Mouse (Mus musculus) CH12.LX (cell line): ENCODE results near the gene Hist1h2bk. TPM values are rescaled to one million over a fixed set of nuclear protein-coding genes. Genes with fewer than 3 reads are reported as not detected.
A peak's percentile ranks its signal among the peaks of the same experiment; 100 is the strongest.

ENCODE experiments used
- DNase-seq: peaks from one replicate; pipeline ENCODE4 v3.0.0-alpha.2; 2013; ENCODE audit errors: extremely low read depth
- H3K27ac ChIP-seq: 2 replicates; pipeline ENCODE4 v1.5.1; 2012; ENCODE audit warnings: low read depth, mild to moderate bottlenecking, control low read depth, moderate library complexity; ENCODE audit not compliant: insufficient read depth
- H3K27me3 ChIP-seq: replicated peaks from 2 replicates; pipeline ENCODE3; 2012; ENCODE audit warnings: inconsistent platforms
- H3K36me3 ChIP-seq, 2 experiments: replicated peaks in 1 of 2; 2 replicates each; pipeline versions ENCODE3 to v1.6.1; 2012; ENCODE audit warnings: inconsistent platforms in 1 of 2, low read length in 1 of 2, mild to moderate bottlenecking in 1 of 2, mixed read lengths in 1 of 2, moderate library complexity in 1 of 2; ENCODE audit not compliant: control insufficient read depth in 1 of 2, insufficient read depth in 1 of 2
- H3K4me1 ChIP-seq, 2 experiments: 2 replicates each; pipeline ENCODE4 v1.6.1; 2012; ENCODE audit warnings: inconsistent platforms in 1 of 2, moderate library complexity in 1 of 2; ENCODE audit not compliant: insufficient read depth in 2 of 2, control insufficient read depth in 1 of 2
- H3K4me2 ChIP-seq: 2 replicates; pipeline ENCODE4 v1.6.1; 2012; ENCODE audit warnings: low read depth, mild to moderate bottlenecking, control low read depth; ENCODE audit not compliant: poor library complexity, insufficient read depth, severe bottlenecking
- H3K4me3 ChIP-seq, 3 experiments: fragments of 150-350 bp in 1 of 3; sonication (generic) in 1 of 3; replicated peaks in 1 of 3; 2 replicates each; pipeline versions ENCODE3 to v1.5.1; 2011 to 2012; ENCODE audit warnings: low read depth in 2 of 3, low read length in 2 of 3, mild to moderate bottlenecking in 2 of 3, moderate library complexity in 2 of 3, control low read depth in 1 of 3, improper control_type of control experiment in 1 of 3, inconsistent platforms in 1 of 3, mixed read lengths in 1 of 3; ENCODE audit not compliant: poor library complexity in 1 of 3
- H3K79me2 ChIP-seq: replicated peaks from 2 replicates; pipeline ENCODE4 v1.6.1; 2012; ENCODE audit warnings: mild to moderate bottlenecking, moderate library complexity; ENCODE audit not compliant: control insufficient read depth, poor library complexity, insufficient read depth, severe bottlenecking; ENCODE audit errors: extremely low read depth
- H3K9ac ChIP-seq: 2 replicates; pipeline ENCODE4 v1.6.1; 2012; ENCODE audit warnings: low read depth, mild to moderate bottlenecking, control low read depth, moderate library complexity; ENCODE audit not compliant: insufficient read depth
- H3K9me3 ChIP-seq: replicated peaks from 2 replicates; pipeline ENCODE3; 2012; ENCODE audit warnings: low read length, inconsistent platforms, mixed read lengths
- BHLHE40 ChIP-seq: IDR thresholded peaks from 2 replicates; pipeline ENCODE4 v1.6.1; 2011; ENCODE audit warnings: mild to moderate bottlenecking, low read depth, low read length, improper control_type of control experiment
- ELF1 ChIP-seq: IDR thresholded peaks from 2 replicates; pipeline ENCODE4 v1.6.1; 2014; ENCODE audit warnings: low read depth, mild to moderate bottlenecking, inconsistent platforms, low read length, improper control_type of control experiment
- ETS1 ChIP-seq: conservative IDR thresholded peaks from 2 replicates; pipeline ENCODE4 v1.6.1; 2012; ENCODE audit warnings: low read depth, mild to moderate bottlenecking, inconsistent platforms, low read length, improper control_type of control experiment, moderate library complexity
- IRF4 ChIP-seq: IDR thresholded peaks from 2 replicates; pipeline ENCODE4 v1.6.1; 2014; ENCODE audit warnings: low read depth, mild to moderate bottlenecking, inconsistent platforms, low read length, improper control_type of control experiment
- KAT2A ChIP-seq: IDR thresholded peaks from 2 replicates; pipeline ENCODE4 v1.6.1; 2012; ENCODE audit warnings: low read length, improper control_type of control experiment, inconsistent platforms; ENCODE audit not compliant: insufficient replicate concordance
- MAFK ChIP-seq: IDR thresholded peaks from 2 replicates; pipeline ENCODE4 v1.6.1; 2011; ENCODE audit warnings: low read length, improper control_type of control experiment; ENCODE audit not compliant: insufficient replicate concordance
- MEF2A ChIP-seq: IDR thresholded peaks from 2 replicates; pipeline ENCODE4 v1.6.1; 2014; ENCODE audit warnings: low read depth, mild to moderate bottlenecking, inconsistent platforms, low read length, improper control_type of control experiment, borderline replicate concordance
- MYC ChIP-seq: IDR thresholded peaks from 2 replicates; pipeline ENCODE4 v1.6.1; 2011; ENCODE audit warnings: low read depth, mild to moderate bottlenecking, improper control_type of control experiment, low read length
- POLR2A ChIP-seq: IDR thresholded peaks from 2 replicates; pipeline ENCODE4 v1.6.1; 2011; ENCODE audit warnings: low read depth, mild to moderate bottlenecking, improper control_type of control experiment, low read length
- RCOR1 ChIP-seq: conservative IDR thresholded peaks from 2 replicates; pipeline ENCODE4 v1.6.1; 2012; ENCODE audit warnings: low read depth, mild to moderate bottlenecking, inconsistent platforms, low read length, improper control_type of control experiment
- TBP ChIP-seq: conservative IDR thresholded peaks from 2 replicates; pipeline ENCODE4 v1.6.1; 2011; ENCODE audit warnings: low read depth, low read length, improper control_type of control experiment
- TCF12 ChIP-seq: IDR thresholded peaks from 2 replicates; pipeline ENCODE4 v1.6.1; 2014; ENCODE audit warnings: low read depth, mild to moderate bottlenecking, inconsistent platforms, low read length, improper control_type of control experiment
- UBTF ChIP-seq: IDR thresholded peaks from 2 replicates; pipeline ENCODE4 v1.6.1; 2012; ENCODE audit warnings: low read depth, mild to moderate bottlenecking, inconsistent platforms, low read length, improper control_type of control experiment, moderate library complexity
- USF1 ChIP-seq: IDR thresholded peaks from 2 replicates; pipeline ENCODE4 v1.6.1; 2014; ENCODE audit warnings: low read depth, mild to moderate bottlenecking, inconsistent platforms, low read length, improper control_type of control experiment
- USF2 ChIP-seq: conservative IDR thresholded peaks from 2 replicates; pipeline ENCODE4 v1.6.1; 2011; ENCODE audit warnings: low read depth, low read length, improper control_type of control experiment
- ZNF384 ChIP-seq: IDR thresholded peaks from 2 replicates; pipeline ENCODE4 v1.6.1; 2012; ENCODE audit warnings: low read depth, low read length, improper control_type of control experiment, inconsistent platforms
- dilution Hi-C: fragments of 300-500 bp; cut with MboI; formaldehyde crosslinking; loops from 2 replicates; pipeline ENCODE4 v1.14.3; 2020; ENCODE audit warnings: low sequenced_read_pairs; ENCODE audit not compliant: extremely low pct_unique_long_range_greater_than_20kb, extremely low pct_ligation_motif_present
- in situ Hi-C: fragments of 300-500 bp; cut with MboI; formaldehyde crosslinking; loops from 3 replicates; pipeline ENCODE4 v1.14.3; 2019; ENCODE audit warnings: low sequenced_read_pairs, low pct_ligation_motif_present, low pct_unique_long_range_greater_than_20kb, mixed read lengths
- polyA plus RNA-seq: library from polyadenylated mRNA; unstranded; fragments of >175 nt; gene quantifications from 2 replicates; pipeline ENCODE4 v1.2.1, GENCODE M21; 2012; ENCODE audit warnings: low read depth; ENCODE audit not compliant: insufficient read length
- total RNA-seq, 2 experiments: library from RNA; depleted of rRNA; stranded (reverse); fragments of 300-350 nt in 1 of 2; fragments of >200 nt in 1 of 2; gene quantifications; 2 replicates each; pipeline ENCODE4 v1.2.3; 2012 to 2014

The Hist1h2bk gene
- total and polyA plus RNA-seq, 3 experiments = 8.1 to 2,636 (median 47.2) TPM

DNA sequence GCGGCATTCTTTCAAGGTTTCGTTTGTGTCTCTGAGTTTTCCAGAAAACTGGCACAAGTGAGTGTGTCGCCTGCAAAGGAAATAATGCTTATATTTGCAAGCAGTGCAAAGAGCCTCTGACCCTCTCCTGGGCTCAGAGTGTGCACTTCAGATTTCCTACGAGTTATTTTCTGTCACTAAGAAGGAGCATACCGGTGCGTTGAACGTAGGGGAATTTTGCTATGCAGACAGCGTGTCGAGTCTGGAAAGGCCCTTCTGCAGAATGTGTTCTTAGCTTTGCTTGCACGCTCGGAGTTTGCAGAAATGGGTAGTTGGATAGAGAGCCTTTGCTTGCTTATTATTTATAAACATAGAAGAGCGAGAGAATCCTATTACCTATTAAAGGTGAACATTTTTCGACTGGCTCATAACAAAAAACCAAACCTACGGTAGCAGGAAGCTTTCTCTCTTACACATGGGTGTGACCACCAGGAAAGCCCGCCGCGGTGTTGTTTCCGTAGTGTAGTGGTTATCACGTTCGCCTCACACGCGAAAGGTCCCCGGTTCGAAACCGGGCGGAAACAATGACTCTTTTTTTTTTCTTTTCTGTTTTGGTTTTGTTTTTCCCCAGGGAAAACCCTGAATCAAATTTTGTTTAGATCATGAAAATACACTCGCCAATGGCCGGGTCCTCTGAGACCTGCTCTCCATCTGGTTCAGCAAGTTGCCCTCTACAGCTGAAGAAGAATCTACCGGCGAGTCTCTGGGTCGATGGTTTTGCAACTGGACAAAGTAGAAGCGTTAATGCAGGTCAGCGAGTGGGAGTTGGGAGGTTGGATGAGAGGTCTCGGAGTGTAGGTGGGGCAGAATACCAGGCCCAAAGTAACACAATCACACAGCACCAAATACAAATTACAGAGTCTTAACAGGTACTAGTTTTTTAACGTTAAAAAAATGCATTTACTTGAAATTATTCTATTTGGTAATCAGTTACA lies 9.3 kb upstream of the Hist1h2bk start:
- Histone ChIP-seq H3K79me2 (no peaks in the 10 kb centered on the region), H3K9ac (peak overlapping the region; percentile 45; the same call in 1 of the 2 replicates), H3K4me3 (peak overlapping the region; percentile 52 to 67 (median 61)), H3K4me2 (peak overlapping the region; percentile 96), H3K9me3 (no peaks in the 10 kb centered on the region), H3K27me3 (peaks cover 5% of the 10 kb centered on the region), H3K27ac (peak overlapping the region; percentile 1; the same call in 1 of the 2 replicates), H3K4me1 (peaks cover 0 to 3% of the 10 kb centered on the region in 2 experiments; a peak in 1 of 4 replicates), H3K36me3 (no peaks in the 10 kb centered on the region)
- DNase-seq = peak; percentile 88
- dilution Hi-C loops = no loop called here
- in situ Hi-C loops = loop anchor here (10.0 to 25.0 kb wide), 2 partner anchors 852 to 1736 kb away; partner anchors contain the start of genes Hist1h1a, Hist1h2ab, Hist1h3a and Hist1h3b
- TF ChIP-seq ZNF384 (peak; percentile 96), MAFK (peak; percentile 88), IRF4 (peak; percentile 52; the same call in 1 of the 2 replicates), KAT2A (peak; percentile 83), RCOR1 (0 out of 2 replicates have a peak, but pooled peaks have one; percentile 54), USF1 (no peak), POLR2A (no peak), MYC (0 out of 2 replicates have a peak, but pooled peaks have one; percentile 8), MEF2A (peak; percentile 21; the same call in 1 of the 2 replicates), USF2 (no peak), UBTF (no peak), TBP (peak; percentile 99), ETS1 (peak; percentile 55), ELF1 (peak; percentile 92), BHLHE40 (peak; percentile 85), TCF12 (peak; percentile 47; the same call in 1 of the 2 replicates)
